Mouse (Mus musculus) bone marrow macrophage, adult 2 months (primary cell): ENCODE measurements around the gene BC024978. TPM values are rescaled to one million over a fixed set of nuclear protein-coding genes. Genes with fewer than 3 reads are reported as not detected.
A peak's percentile ranks its signal among the peaks of the same experiment; 100 is the strongest.

Experiments
- H3K27ac ChIP-seq: 2 replicates; pipeline ENCODE4 v1.5.1; 2012; ENCODE audit warnings: low read depth, low read length; ENCODE audit not compliant: insufficient read depth
- H3K4me1 ChIP-seq: 2 replicates; pipeline ENCODE4 v1.6.1; 2012; ENCODE audit warnings: low read length; ENCODE audit not compliant: control insufficient read depth, insufficient read depth
- H3K4me3 ChIP-seq: 2 replicates; pipeline ENCODE4 v1.5.1; 2012; ENCODE audit warnings: mild to moderate bottlenecking, low read length, moderate library complexity; ENCODE audit not compliant: insufficient read depth
- CTCF ChIP-seq: IDR thresholded peaks from 2 replicates; pipeline ENCODE4 v1.5.1; 2012; ENCODE audit warnings: low read depth, mild to moderate bottlenecking, low read length, moderate library complexity
- POLR2A ChIP-seq: IDR thresholded peaks from 2 replicates; pipeline ENCODE4 v1.6.1; 2012; ENCODE audit warnings: mild to moderate bottlenecking, low read depth, low read length, borderline replicate concordance
- polyA plus RNA-seq: library from polyadenylated mRNA; stranded (reverse); fragments of >200 nt; gene quantifications from 2 replicates; pipeline ENCODE4 v1.2.4, GENCODE M21; 2012; ENCODE audit not compliant: missing spikeins, insufficient read depth, insufficient read length

BC024978 gene
- polyA plus RNA-seq, 1 experiment = 5.0 TPM

DNA sequence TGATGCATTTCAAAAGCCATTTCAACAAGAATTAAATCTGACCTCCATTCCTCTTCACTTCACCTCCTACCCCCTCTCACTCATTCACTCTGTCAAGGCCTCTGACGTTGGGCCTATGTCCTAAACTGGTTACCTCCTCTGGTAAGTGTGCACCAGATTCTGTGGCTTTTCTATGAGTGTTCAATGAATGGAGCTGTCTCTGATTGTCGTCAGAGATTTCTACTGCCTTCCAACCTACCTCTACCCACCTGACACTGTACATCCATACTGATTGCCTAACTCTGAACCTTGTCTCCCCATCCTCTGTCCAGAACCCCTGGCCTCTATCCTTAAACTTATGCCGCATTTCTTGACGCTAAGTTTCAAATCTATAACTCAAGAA, 17.6 kb upstream of the BC024978 start:
- Histone ChIP-seq H3K27ac (peak overlapping the region; percentile 82), H3K4me1 (peaks cover 9% of the 10 kb centered on the region), H3K4me3 (peak overlapping the region; percentile 74)
- TF ChIP-seq CTCF (no peak), POLR2A (no peak)

DNA sequence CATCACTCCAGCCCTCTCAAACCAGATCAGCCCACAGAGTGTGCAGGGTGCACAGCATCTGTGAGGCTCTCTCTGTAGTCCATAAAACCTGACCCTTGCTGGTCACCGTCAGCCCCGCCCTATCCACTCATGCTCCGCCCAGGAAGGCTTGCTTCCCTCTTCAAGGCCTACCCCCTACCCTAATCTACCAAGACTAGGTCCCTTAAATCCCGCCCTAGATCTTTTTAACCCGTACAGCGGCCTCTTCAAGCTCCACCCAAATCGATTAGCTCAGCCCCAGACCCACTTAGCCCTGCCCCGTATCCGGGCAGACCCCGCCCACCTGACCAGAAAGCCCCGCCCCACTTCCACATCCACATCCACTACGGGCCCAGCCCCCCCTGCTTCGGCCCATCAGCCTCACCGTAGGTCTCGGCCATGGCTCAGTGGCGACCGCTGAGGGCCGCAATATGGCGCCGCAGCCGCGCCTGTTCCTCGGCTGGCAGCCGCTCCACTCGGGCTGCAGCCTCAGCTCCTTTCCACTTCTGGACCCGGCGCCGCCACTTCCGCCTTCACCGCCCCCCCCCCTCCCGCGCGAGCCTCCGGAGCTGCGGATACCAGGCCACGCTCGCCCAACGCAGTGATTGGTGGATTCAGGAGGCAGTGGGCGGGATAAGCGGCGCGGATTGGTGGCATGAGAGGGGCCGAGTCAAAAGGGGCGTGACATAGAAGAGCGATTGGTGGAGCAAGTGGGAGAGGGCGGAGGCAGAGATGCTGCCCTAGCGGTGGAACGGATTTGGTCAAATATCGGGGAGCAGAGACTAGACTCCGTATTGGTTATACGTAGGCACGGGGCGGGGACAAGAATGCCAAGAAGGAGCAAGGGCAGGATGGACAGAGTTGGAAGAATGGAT, 17.0 kb upstream of the BC024978 start, which contains the start of gene Rab4b:
TSS of gene Rab4b (minus strand) at position 573 of the 893 bp plus-strand sequence.
- peaks cover 9% of the 10 kb centered on the region for H3K4me1 ChIP-seq
- peak within 1 kb of the TSS; percentile 74 for H3K4me3 ChIP-seq
- no peak for TF ChIP-seq POLR2A
- no peak for TF ChIP-seq CTCF
- peak within 1 kb of the TSS; percentile 82 for H3K27ac ChIP-seq

DNA sequence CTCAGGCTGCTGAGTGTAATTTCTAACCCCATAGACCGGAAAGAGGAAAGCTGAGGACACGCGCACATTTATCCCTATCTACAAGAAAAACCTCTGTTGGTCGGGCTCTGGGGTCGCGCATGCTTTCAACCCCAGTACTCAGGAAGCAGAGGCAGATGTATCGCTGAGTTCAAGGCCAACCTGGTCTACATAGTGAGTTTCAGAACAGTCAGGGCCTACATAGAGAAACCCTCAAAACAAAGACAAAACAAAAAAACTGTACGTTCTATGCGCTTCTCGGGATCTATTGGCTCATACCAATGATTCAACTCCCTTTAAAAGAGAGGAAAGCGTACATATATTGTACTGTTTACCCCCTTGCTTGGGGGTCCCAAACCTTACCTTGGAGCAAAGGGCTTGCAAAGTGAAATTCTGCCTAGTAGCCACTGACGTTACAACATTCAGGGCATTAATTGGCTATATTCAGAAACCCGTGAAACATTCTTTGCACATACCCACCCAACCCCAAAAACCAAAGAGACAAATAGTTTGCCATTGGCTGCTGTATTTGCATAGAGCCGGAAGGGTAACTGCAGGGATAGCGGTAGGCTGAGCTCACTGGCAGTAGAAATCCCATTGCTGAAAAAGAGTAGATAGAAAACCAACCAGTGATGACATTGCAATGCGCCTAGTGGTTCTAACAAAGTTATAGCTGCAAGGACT, 16.2 kb upstream of the BC024978 start:
- no peak for TF ChIP-seq POLR2A
- no peak for TF ChIP-seq CTCF
- H3K4me3 ChIP-seq = peak overlapping the region; percentile 53
- peak overlapping the region; percentile 42 for H3K27ac ChIP-seq
- H3K4me1 ChIP-seq = peaks cover 9% of the 10 kb centered on the region

DNA sequence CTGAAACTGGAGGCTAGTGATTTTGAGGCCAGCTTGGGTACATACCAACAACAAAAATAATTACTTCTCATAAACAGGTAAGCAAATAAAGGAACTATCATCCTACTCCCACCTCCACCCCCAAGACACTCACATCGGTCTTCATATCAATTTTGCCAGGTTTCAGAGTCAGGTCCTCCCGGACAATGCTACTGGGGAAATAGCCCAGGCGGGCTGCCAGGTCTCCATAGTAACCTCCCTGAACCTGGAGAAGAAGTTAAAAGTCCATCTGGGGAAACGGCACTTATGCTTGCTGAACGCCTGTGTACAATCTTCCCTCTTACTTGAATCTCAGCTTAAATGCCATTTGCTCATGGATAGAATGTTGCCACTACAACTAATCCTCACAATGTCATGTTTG, 15.5 kb upstream of the BC024978 start:
- no peak for TF ChIP-seq CTCF
- no peak for TF ChIP-seq POLR2A

DNA sequence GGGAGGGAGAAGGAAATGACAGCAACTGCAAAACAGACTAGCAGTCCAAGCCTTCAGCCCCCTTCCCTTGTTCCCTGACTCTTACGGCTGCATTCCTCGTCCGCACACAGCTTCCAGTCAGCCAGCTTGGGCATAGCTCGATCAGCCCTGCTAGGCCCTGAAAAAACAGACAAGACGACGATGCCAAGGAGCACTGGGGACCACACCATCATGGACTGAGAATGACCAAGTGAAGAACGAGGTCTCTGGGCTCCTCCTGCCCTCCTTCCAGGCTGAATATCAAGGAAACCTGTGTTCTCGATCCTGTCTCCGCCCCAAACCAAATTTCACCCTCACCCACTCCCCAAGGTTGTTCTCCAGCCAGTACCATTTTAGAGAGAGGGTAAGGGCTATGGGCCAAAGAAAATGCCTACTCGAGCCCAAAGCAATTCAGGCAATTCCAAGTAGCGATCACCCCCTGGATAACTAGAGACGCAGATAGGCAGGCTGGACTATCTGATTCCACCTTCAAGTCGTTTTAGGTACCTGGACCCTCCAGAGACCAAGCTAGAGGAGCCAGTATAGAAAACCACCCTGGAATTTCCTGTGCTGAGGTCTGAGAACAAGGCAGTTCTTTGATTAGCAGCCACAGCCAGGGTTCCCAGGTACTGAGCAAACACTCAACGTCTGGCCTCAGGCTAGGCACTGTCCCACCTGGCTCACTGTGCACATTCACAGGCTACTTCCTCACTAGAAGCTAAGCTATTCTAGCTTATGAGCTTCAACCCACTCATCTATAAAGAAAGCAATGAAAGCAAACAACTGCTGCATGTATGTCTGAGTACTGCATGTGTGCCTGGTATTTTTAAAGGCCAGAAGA, 14.5 kb upstream of the BC024978 start, which contains the start of the genes Gm21983 and Mia:
TSS of gene Gm21983 (minus strand) at position 250 of the 859 bp plus-strand sequence.
TSS of gene Mia (minus strand) at position 321 of the 859 bp plus-strand sequence.
- no peak within 1 kb of the TSS for H3K27ac ChIP-seq
- H3K4me1 ChIP-seq = peaks cover 9% of the 10 kb centered on the region
- TF ChIP-seq CTCF (no peak), POLR2A (no peak)
- no peak within 1 kb of the TSS for H3K4me3 ChIP-seq

More for the DNA sequence above, 15.5 kb upstream of the BC024978 start:
- Histone ChIP-seq H3K27ac (no peak overlapping the region), H3K4me3 (no peak overlapping the region), H3K4me1 (peaks cover 9% of the 10 kb centered on the region)

DNA sequence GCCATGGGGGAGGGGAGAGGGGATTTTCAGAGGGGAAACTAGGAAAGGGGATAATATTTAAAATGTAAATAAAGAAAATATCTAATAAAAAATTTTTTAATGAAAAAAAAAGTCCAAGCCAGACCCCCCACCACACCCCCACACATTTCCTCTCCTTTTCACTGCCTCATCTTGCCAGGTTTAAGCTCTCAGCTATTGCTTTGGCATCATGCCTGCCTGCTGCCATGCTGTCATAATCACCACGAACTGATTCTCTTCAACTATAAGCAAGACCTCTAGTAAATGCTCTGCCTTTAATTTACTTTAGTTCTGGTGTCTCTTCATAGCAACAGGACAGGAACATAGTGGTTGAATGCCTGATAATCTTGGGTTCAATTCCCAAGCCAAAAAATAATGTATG, 13.1 kb upstream of the BC024978 start:
- no peak overlapping the region for H3K27ac ChIP-seq
- H3K4me3 ChIP-seq = no peak overlapping the region
- TF ChIP-seq POLR2A (no peak), CTCF (no peak)
- H3K4me1 ChIP-seq = peaks cover 9% of the 10 kb centered on the region

DNA sequence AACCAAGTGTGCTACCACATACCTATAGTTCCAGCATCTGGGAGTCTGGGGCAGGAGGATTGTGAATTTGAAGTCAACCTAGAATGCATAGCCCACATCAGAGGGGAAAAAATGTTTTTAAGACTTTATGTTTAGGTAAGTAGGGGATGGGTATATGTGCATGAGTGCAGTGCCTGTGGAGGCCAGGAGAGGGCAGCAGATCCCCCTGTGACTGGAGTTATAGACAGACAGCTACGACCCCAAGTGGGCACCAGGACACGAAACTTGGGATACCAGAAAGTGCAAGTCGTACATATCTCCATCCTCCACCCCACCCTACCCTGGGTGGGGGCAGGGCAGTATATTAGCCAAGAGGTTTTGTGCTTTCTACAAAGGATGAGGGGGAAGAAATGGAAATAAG, 10.6 kb upstream of the BC024978 start:
- no peak overlapping the region for H3K4me3 ChIP-seq
- H3K27ac ChIP-seq = no peak overlapping the region
- no peak for TF ChIP-seq POLR2A
- peak; percentile 48 for TF ChIP-seq CTCF
- no peaks in the 10 kb centered on the region for H3K4me1 ChIP-seq

DNA sequence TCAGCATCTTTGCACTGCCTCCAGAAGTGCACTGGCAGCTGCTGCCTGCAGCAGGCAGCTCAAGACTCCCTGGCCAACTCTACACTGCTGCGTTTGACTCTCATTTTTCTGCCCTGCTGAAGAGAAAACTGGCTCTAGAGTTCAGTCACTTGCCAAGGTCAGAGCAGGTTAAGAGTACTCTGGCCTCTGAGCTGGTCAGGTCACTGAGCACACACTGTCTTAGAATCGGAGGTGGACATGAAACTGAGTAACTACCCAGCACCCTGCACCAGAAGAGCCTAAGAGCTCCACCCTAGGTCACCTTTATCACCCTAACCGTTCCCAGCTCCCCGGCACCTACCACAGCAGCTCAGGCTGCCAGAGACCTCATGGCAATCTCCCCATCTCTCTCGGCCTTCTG, 9.6 kb upstream of the BC024978 start:
- Histone ChIP-seq H3K4me3 (no peak overlapping the region), H3K27ac (no peak overlapping the region)
- TF ChIP-seq CTCF (no peak), POLR2A (no peak)

DNA sequence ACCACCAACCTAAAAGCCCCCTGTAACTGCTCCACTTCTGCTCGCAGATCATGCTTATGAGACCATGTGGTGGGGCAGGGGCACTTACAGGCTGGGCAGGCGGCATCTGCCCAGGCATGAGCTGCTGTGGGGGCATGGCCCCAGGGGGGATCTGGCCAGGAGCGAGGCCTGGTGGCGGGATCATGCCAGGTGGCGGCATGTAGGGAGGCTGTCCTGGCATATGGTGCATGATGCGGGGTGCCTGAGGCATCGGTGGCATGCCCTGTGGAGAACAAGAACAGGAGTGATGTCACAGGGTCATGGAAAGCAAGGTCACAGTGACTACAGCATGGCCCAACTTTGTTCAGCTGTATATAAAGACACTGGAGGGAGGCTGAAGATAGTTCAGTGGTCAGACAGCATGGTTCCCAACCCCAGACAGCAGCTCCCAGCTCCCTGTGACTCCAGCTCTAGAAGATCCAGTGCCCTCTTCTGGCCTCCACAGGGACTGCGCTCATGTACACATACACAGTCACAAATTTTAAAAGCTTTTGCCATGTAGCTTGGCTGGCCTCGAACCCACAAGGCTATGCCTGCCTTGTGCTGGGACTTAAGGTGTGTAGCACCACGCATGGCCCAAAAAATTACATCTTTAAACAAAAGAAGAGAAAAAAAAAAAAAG, 6.2 kb upstream of the BC024978 start:
- Histone ChIP-seq H3K4me1 (peaks cover 8% of the 10 kb centered on the region), H3K27ac (no peak overlapping the region), H3K4me3 (no peak overlapping the region)
- no peak for TF ChIP-seq POLR2A

More for the DNA sequence above, 9.6 kb upstream of the BC024978 start:
- no peaks in the 10 kb centered on the region for H3K4me1 ChIP-seq
